Comparison of ENCODE assay signal across 9 mouse cellular contexts in the genomic region with DNA sequence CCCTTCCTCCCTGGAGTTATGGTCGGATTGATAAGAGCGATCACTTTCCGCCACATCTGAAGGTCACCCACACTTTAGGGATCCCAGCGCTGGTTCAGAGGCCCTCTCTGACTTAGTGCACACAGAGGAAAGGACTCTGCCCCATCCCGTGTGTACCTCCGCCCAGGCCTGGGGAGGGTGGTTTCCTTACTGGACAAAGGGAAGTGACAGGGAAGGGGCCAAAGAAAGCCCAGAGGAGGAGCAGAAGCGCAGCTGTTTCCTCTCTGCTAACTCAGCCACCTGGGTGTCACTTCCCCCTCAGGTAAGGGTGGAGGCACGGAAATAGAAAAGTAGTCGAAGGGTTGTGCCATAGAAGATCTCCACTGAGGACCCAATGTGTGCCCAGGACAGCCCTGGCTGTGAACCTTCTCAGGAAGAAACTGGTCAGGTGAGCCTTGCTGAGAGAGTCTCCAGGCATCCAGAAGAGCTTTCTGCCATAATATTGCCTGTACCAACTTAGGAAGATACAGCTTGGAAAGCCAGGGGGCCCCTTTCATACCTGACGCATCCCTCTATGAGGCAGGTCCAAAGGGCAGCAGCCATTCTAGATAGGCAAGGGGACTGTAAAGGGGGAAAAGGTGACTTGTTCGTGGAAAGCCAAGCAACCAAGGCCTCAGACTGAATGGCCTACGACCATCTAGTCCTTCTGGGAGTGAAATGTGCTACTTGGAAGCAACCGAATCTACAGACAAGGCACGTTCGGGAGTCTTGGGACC. TPM values are rescaled to one million over a fixed set of nuclear protein-coding genes. Genes with fewer than 3 reads are reported as not detected.
A peak's percentile ranks its signal among the peaks of the same experiment; 100 is the strongest.
DNase-seq lines count a peak whose midpoint lies in the region; ATAC-seq and TF ChIP-seq lines count a peak whose summit lies in the region.
"Had no signal": no experiment of that assay in that cellular context is flagged by ENCODE, and none has a peak within 500 bp of the region (broad histone marks: within the 10 kb centered on the region; RNA-seq: fewer than 3 reads in every experiment).

No protein-coding gene starts in this region.

- TF ChIP-seq CTCF in gastrocnemius, adult 2 months (IDR thresholded peaks at IDR 0.05), result no peak
- TF ChIP-seq CTCF in E14TG2a.4 (conservative IDR thresholded peaks at IDR 0.05; ENCODE audit: low read length), result no peak
- no peak for TF ChIP-seq CTCF in lung, postnatal 0 days (IDR thresholded peaks at IDR 0.05)

- peaks cover 94% of the 10 kb centered on the region for H3K4me1 ChIP-seq in E14TG2a.4 (replicated peaks; ENCODE audit: low read depth, low read length)
- H3K4me1 ChIP-seq in intestine, embryonic 14.5 days (replicated peaks; ENCODE audit: control insufficient read depth, insufficient read depth, low read length), result peaks cover 62% of the 10 kb centered on the region
- H3K4me1 ChIP-seq in lung, postnatal 0 days (ENCODE audit: insufficient read depth, low read depth, low read length), result peaks cover 36% of the 10 kb centered on the region; the same call in 1 of the 2 replicates

- peak overlapping the region; percentile 9; the same call in 1 of the 2 replicates for H3K4me3 ChIP-seq in gastrocnemius, adult 2 months
- peak overlapping the region; percentile 46 for H3K4me3 ChIP-seq in E14TG2a.4 (replicated peaks; ENCODE audit: low read length)
- no peak overlapping the region for H3K4me3 ChIP-seq in intestine, embryonic 14.5 days (ENCODE audit: low read depth, low read length)
- no peak overlapping the region for H3K4me3 ChIP-seq in lung, postnatal 0 days (ENCODE audit: low read depth, low read length)

- peak overlapping the region; percentile 91 for H3K27ac ChIP-seq in gastrocnemius, adult 2 months
- peak overlapping the region; percentile 71 for H3K27ac ChIP-seq in intestine, embryonic 14.5 days (ENCODE audit: low read depth)
- H3K27ac ChIP-seq in lung, postnatal 0 days (ENCODE audit: low read length), result peak overlapping the region; percentile 64

- H3K9ac ChIP-seq in intestine, embryonic 14.5 days (ENCODE audit: low read length), result no peak overlapping the region
- H3K9ac ChIP-seq in lung, postnatal 0 days (replicated peaks; ENCODE audit: low read depth), result no peak overlapping the region

- no peaks in the 10 kb centered on the region for H3K9me3 ChIP-seq in E14TG2a.4 (ENCODE audit: low read length)
- H3K9me3 ChIP-seq in intestine, embryonic 14.5 days (ENCODE audit: control insufficient read depth, low read length), result no peaks in the 10 kb centered on the region
- H3K9me3 ChIP-seq in lung, postnatal 0 days (ENCODE audit: low read length), result no peaks in the 10 kb centered on the region

- peak; percentile 35; the same call in 1 of the 2 replicates for ATAC-seq in intestine, embryonic 14.5 days (replicated peaks; ENCODE audit: low FRiP score, low TSS enrichment, low read depth)
- peak; percentile 33 for ATAC-seq in lung, postnatal 0 days
- ATAC-seq in activated CD4-positive, CD25-positive, alpha-beta regulatory T cell, adult 4 months, result no peak

- H3K27me3 ChIP-seq in E14TG2a.4 (ENCODE audit: insufficient read depth, low read length), result peaks cover 34% of the 10 kb centered on the region
- no peaks in the 10 kb centered on the region for H3K27me3 ChIP-seq in intestine, embryonic 14.5 days (replicated peaks; ENCODE audit: control insufficient read depth, insufficient read depth, low read length)
- no peaks in the 10 kb centered on the region for H3K27me3 ChIP-seq in lung, postnatal 0 days (replicated peaks; ENCODE audit: insufficient read depth, low read length)

- 0 out of 2 replicates have a peak overlapping the region, but pooled peaks have one; percentile 9 for H3K4me2 ChIP-seq in intestine, embryonic 14.5 days (ENCODE audit: low read length)
- H3K4me2 ChIP-seq in lung, postnatal 0 days (replicated peaks; ENCODE audit: low read depth, low read length), result no peak overlapping the region

- TF ChIP-seq EP300 in lung, postnatal 0 days (IDR thresholded peaks at IDR 0.05), result no peak; the same call in 1 of the 2 replicates

- WGBS in intestine, embryonic 14.5 days, result 62% methylated on average over 15 of the region's 15 CpGs
- WGBS in lung, postnatal 0 days, result 77% methylated on average over 15 of the region's 15 CpGs

- intact Hi-C loops in gastrocnemius, adult 2 months (cut with DNase I), result no loop called here
- intact Hi-C loops in gastrocnemius, postnatal 14 days (cut with DNase I; ENCODE audit: low total_unique reads), result no loop called here
- intact Hi-C loops in left cerebral cortex, postnatal 14 days (cut with DNase I), result no loop called here

- H3K36me3 ChIP-seq in E14TG2a.4 (ENCODE audit: insufficient read depth, low read length), result 0 out of 2 replicates have a peak, but pooled peaks cover 7% of the 10 kb centered on the region
- H3K36me3 ChIP-seq in intestine, embryonic 14.5 days (ENCODE audit: control insufficient read depth, insufficient read depth, low read length), result no peaks in the 10 kb centered on the region
- no peaks in the 10 kb centered on the region for H3K36me3 ChIP-seq in lung, postnatal 0 days (ENCODE audit: insufficient read depth, low read length)

- peak; percentile 49 for DNase-seq in gastrocnemius, adult 2 months
- no peak for DNase-seq in gastrocnemius, postnatal 14 days
- DNase-seq in intestine, embryonic 14.5 days (ENCODE audit: low spot score), result no peak
- DNase-seq in lung, postnatal 0 days (ENCODE audit: low spot score), result peak; percentile 33
- DNase-seq in left cerebral cortex, adult 8-10 months (ENCODE audit: low spot score in 2 of 2), result no peak
- DNase-seq in left cerebral cortex, postnatal 14 days (ENCODE audit: low spot score in 2 of 2), result no peak
- DNase-seq: right cerebral cortex, postnatal 25 days had no signal

RNA-seq across cellular contexts. Expression of a gene that starts 9.0 kb away (rescaled TPM):
- 10 to 100 TPM; 37.7 to 44.7 TPM for total RNA-seq in gastrocnemius, adult 2 months (2021)
- 10 to 100 TPM; 50.6 to 58.9 TPM for total RNA-seq in gastrocnemius, postnatal 14 days (2021)
- 8.8 and 8.9 TPM in 2 replicates for polyA plus RNA-seq in intestine, embryonic 14.5 days (2014; fragmentation: Nextera tagmentation; extraction: Ambion mirVana)
- polyA plus RNA-seq in lung, postnatal 0 days (2015; fragmentation: Nextera tagmentation; extraction: Ambion mirVana), result 5.6 and 6.4 TPM in 2 replicates
- total RNA-seq in left cerebral cortex, adult 8-10 months (2022), result 10 to 100 TPM; 29.9 to 33.2 (median 31.8) TPM
- polyA plus RNA-seq in activated CD4-positive, CD25-positive, alpha-beta regulatory T cell, adult 4 months (2017; shearing (Covaris generic)), result under 1 TPM; 0.60 to 0.79 TPM
- 10 to 100 TPM; 30.9 TPM for total RNA-seq in left cerebral cortex, postnatal 14 days (2021)

Comparison
In these comparisons a context has a peak if more than half of its experiments do, and no peak if none do; other contexts are left out.
1. DNase-seq: peak in gastrocnemius, adult 2 months (single experiment) and lung, postnatal 0 days (single experiment); none in gastrocnemius, postnatal 14 days (single experiment), intestine, embryonic 14.5 days (single experiment), left cerebral cortex, adult 8-10 months (0 of 2) and left cerebral cortex, postnatal 14 days (0 of 2).
2. H3K4me3 ChIP-seq: peak in gastrocnemius, adult 2 months (single experiment) and E14TG2a.4 (single experiment); none in intestine, embryonic 14.5 days (single experiment) and lung, postnatal 0 days (single experiment).
3. Peak in every context shown above with its lines, with median percentiles within 50 percentile points of each other: H3K27ac ChIP-seq.